Mouse (Mus musculus): ENCODE measurements around the gene Nrd1. TPM values are rescaled to one million over a fixed set of nuclear protein-coding genes. Genes with fewer than 3 reads are reported as not detected.

The Nrd1 gene
- polyA plus RNA-seq, 1 experiment from 2014 or later: 73.1 TPM

- 94% methylated on average over 6 of the region's 6 CpGs for WGBS
- Histone ChIP-seq H3K27ac (no peak overlapping the region), H3K4me1 (peaks cover 8% of the 10 kb centered on the region), H3K36me3 (replicated peaks) (no peaks in the 10 kb centered on the region), H3K9me3 (no peaks in the 10 kb centered on the region), H3K27me3 (ENCODE audit: poor library complexity, severe bottlenecking) (no peaks in the 10 kb centered on the region; the same call in 1 of the 2 replicates), H3K4me3 (no peak overlapping the region)
- no peak for DNase-seq (ENCODE audit: extremely low spot score, low spot score)
These were observed 9.9 kb upstream of the Nrd1 start for GRCm38 (mm10) chr4:108990571-108990970.

- H3K9me3 ChIP-seq: no peaks in the 10 kb centered on the region
- H3K4me3 ChIP-seq: no peak overlapping the region
- DNase-seq (ENCODE audit: extremely low spot score, low spot score): no peak
- no peaks in the 10 kb centered on the region for H3K36me3 ChIP-seq (replicated peaks)
- H3K27me3 ChIP-seq (ENCODE audit: poor library complexity, severe bottlenecking): no peaks in the 10 kb centered on the region; the same call in 1 of the 2 replicates
- peaks cover 8% of the 10 kb centered on the region for H3K4me1 ChIP-seq
- no peak overlapping the region for H3K27ac ChIP-seq
These were observed 8.6 kb upstream of the Nrd1 start for GRCm38 (mm10) chr4:108991811-108992210.

- no peaks in the 10 kb centered on the region for H3K9me3 ChIP-seq
- DNase-seq (ENCODE audit: extremely low spot score, low spot score): no peak
- H3K27ac ChIP-seq: no peak overlapping the region
- peaks cover 8% of the 10 kb centered on the region for H3K4me1 ChIP-seq
- H3K27me3 ChIP-seq (ENCODE audit: poor library complexity, severe bottlenecking): no peaks in the 10 kb centered on the region; the same call in 1 of the 2 replicates
- H3K36me3 ChIP-seq (replicated peaks): no peaks in the 10 kb centered on the region
- WGBS: 58% methylated on average over 2 of the region's 2 CpGs
- H3K4me3 ChIP-seq: no peak overlapping the region
These were observed 7.5 kb upstream of the Nrd1 start for GRCm38 (mm10) chr4:108992978-108993377.

- peak overlapping the region; percentile 90 for H3K4me3 ChIP-seq
- peak overlapping the region; percentile 92 for H3K27ac ChIP-seq
- no peak for DNase-seq (ENCODE audit: extremely low spot score, low spot score)
- WGBS: under 1% methylated on average over 18 of the region's 18 CpGs
- no peaks in the 10 kb centered on the region for H3K27me3 ChIP-seq (ENCODE audit: poor library complexity, severe bottlenecking)
- peaks cover 25% of the 10 kb centered on the region for H3K36me3 ChIP-seq (replicated peaks)
- peaks cover 23% of the 10 kb centered on the region for H3K4me1 ChIP-seq
- no peaks in the 10 kb centered on the region for H3K9me3 ChIP-seq
These were observed 506 bp downstream of the Nrd1 start for GRCm38 (mm10) chr4:109000961-109001360.

- peaks cover 41% of the 10 kb centered on the region for H3K36me3 ChIP-seq (replicated peaks)
- H3K4me1 ChIP-seq: no peaks in the 10 kb centered on the region; the same call in 1 of the 2 replicates
- no peak for DNase-seq (ENCODE audit: extremely low spot score, low spot score)
- no peaks in the 10 kb centered on the region for H3K27me3 ChIP-seq (ENCODE audit: poor library complexity, severe bottlenecking)
- no peak overlapping the region for H3K4me3 ChIP-seq
- 93% methylated on average over 1 of the region's 1 CpGs for WGBS
- no peaks in the 10 kb centered on the region for H3K9me3 ChIP-seq
- no peak overlapping the region for H3K27ac ChIP-seq
These were observed 7.6 kb downstream of the Nrd1 start for GRCm38 (mm10) chr4:109008046-109008445.

- no peak overlapping the region for H3K27ac ChIP-seq
- 93% methylated on average over 4 of the region's 4 CpGs for WGBS
- no peaks in the 10 kb centered on the region for H3K9me3 ChIP-seq
- H3K4me3 ChIP-seq: no peak overlapping the region
- H3K4me1 ChIP-seq: no peaks in the 10 kb centered on the region
- no peaks in the 10 kb centered on the region for H3K27me3 ChIP-seq (ENCODE audit: poor library complexity, severe bottlenecking)
- DNase-seq (ENCODE audit: extremely low spot score, low spot score): no peak
- H3K36me3 ChIP-seq (replicated peaks): peaks cover 42% of the 10 kb centered on the region
These were observed 13.6 kb downstream of the Nrd1 start for GRCm38 (mm10) chr4:109014091-109014490.

GRCm38 (mm10) chr4:109017441-109017840, 17.0 kb downstream of the Nrd1 start:
- peaks cover 62% of the 10 kb centered on the region for H3K36me3 ChIP-seq (replicated peaks)
- WGBS: 66% methylated on average over 7 of the region's 7 CpGs
- H3K4me3 ChIP-seq: no peak overlapping the region
- no peaks in the 10 kb centered on the region for H3K4me1 ChIP-seq
- no peak for DNase-seq (ENCODE audit: extremely low spot score, low spot score)
- no peaks in the 10 kb centered on the region for H3K9me3 ChIP-seq
- H3K27ac ChIP-seq: no peak overlapping the region
- H3K27me3 ChIP-seq (ENCODE audit: poor library complexity, severe bottlenecking): no peaks in the 10 kb centered on the region

GRCm38 (mm10) chr4:109019301-109019700, 18.8 kb downstream of the Nrd1 start:
- no peak for DNase-seq (ENCODE audit: extremely low spot score, low spot score)
- Histone ChIP-seq H3K27me3 (ENCODE audit: poor library complexity, severe bottlenecking) (no peaks in the 10 kb centered on the region), H3K4me1 (no peaks in the 10 kb centered on the region), H3K9me3 (no peaks in the 10 kb centered on the region), H3K4me3 (no peak overlapping the region), H3K27ac (no peak overlapping the region), H3K36me3 (replicated peaks) (peaks cover 58% of the 10 kb centered on the region)
- 79% methylated on average over 4 of the region's 4 CpGs for WGBS

- Histone ChIP-seq H3K27me3 (ENCODE audit: poor library complexity, severe bottlenecking) (no peaks in the 10 kb centered on the region), H3K4me1 (peaks cover 6% of the 10 kb centered on the region; the same call in 1 of the 2 replicates), H3K9me3 (no peaks in the 10 kb centered on the region), H3K4me3 (no peak overlapping the region), H3K36me3 (replicated peaks) (peaks cover 73% of the 10 kb centered on the region), H3K27ac (no peak overlapping the region)
- no peak for DNase-seq (ENCODE audit: extremely low spot score, low spot score)
- 82% methylated on average over 1 of the region's 1 CpGs for WGBS
These were observed 21.5 kb downstream of the Nrd1 start for GRCm38 (mm10) chr4:109021976-109022375.

- H3K27me3 ChIP-seq (ENCODE audit: poor library complexity, severe bottlenecking): no peaks in the 10 kb centered on the region
- H3K27ac ChIP-seq: no peak overlapping the region
- WGBS: 68% methylated on average over 3 of the region's 3 CpGs
- H3K36me3 ChIP-seq (replicated peaks): peaks cover 73% of the 10 kb centered on the region
- peaks cover 6% of the 10 kb centered on the region; the same call in 1 of the 2 replicates for H3K4me1 ChIP-seq
- no peaks in the 10 kb centered on the region for H3K9me3 ChIP-seq
- no peak overlapping the region for H3K4me3 ChIP-seq
- DNase-seq (ENCODE audit: extremely low spot score, low spot score): no peak
These were observed 24.6 kb downstream of the Nrd1 start for GRCm38 (mm10) chr4:109025061-109025460.

- WGBS: 38% methylated on average over 3 of the region's 3 CpGs
- no peak overlapping the region for H3K4me3 ChIP-seq
- no peak for DNase-seq (ENCODE audit: extremely low spot score, low spot score)
- no peak overlapping the region for H3K27ac ChIP-seq
- H3K27me3 ChIP-seq (ENCODE audit: poor library complexity, severe bottlenecking): no peaks in the 10 kb centered on the region
- peaks cover 6% of the 10 kb centered on the region; the same call in 1 of the 2 replicates for H3K4me1 ChIP-seq
- H3K9me3 ChIP-seq: no peaks in the 10 kb centered on the region
- peaks cover 77% of the 10 kb centered on the region for H3K36me3 ChIP-seq (replicated peaks)
These were observed 26.1 kb downstream of the Nrd1 start for GRCm38 (mm10) chr4:109026543-109026942.

- Histone ChIP-seq H3K36me3 (replicated peaks) (peaks cover 87% of the 10 kb centered on the region), H3K4me1 (peaks cover 6% of the 10 kb centered on the region; the same call in 1 of the 2 replicates), H3K27me3 (ENCODE audit: poor library complexity, severe bottlenecking) (no peaks in the 10 kb centered on the region), H3K27ac (no peak overlapping the region), H3K4me3 (no peak overlapping the region), H3K9me3 (no peaks in the 10 kb centered on the region)
- DNase-seq (ENCODE audit: extremely low spot score, low spot score): no peak
- WGBS: 94% methylated on average over 2 of the region's 2 CpGs
These were observed 29.4 kb downstream of the Nrd1 start for GRCm38 (mm10) chr4:109029857-109030256.

GRCm38 (mm10) chr4:109030266-109030665, 29.8 kb downstream of the Nrd1 start:
- Histone ChIP-seq H3K36me3 (replicated peaks) (peaks cover 85% of the 10 kb centered on the region), H3K4me3 (no peak overlapping the region), H3K27ac (no peak overlapping the region), H3K27me3 (ENCODE audit: poor library complexity, severe bottlenecking) (no peaks in the 10 kb centered on the region), H3K9me3 (no peaks in the 10 kb centered on the region), H3K4me1 (peaks cover 6% of the 10 kb centered on the region; the same call in 1 of the 2 replicates)
- WGBS: 94% methylated on average over 2 of the region's 2 CpGs
- DNase-seq (ENCODE audit: extremely low spot score, low spot score): no peak

- H3K4me1 ChIP-seq: no peaks in the 10 kb centered on the region
- no peak overlapping the region for H3K4me3 ChIP-seq
- peak; percentile 71 for DNase-seq (ENCODE audit: extremely low spot score, low spot score)
- H3K27me3 ChIP-seq (ENCODE audit: poor library complexity, severe bottlenecking): no peaks in the 10 kb centered on the region
- no peak overlapping the region for H3K27ac ChIP-seq
- peaks cover 81% of the 10 kb centered on the region for H3K36me3 ChIP-seq (replicated peaks)
- H3K9me3 ChIP-seq: no peaks in the 10 kb centered on the region
These were observed 35.9 kb downstream of the Nrd1 start for GRCm38 (mm10) chr4:109036327-109036726.
